Mouse (Mus musculus): ENCODE results near the gene Hs3st1. TPM values are rescaled to one million over a fixed set of nuclear protein-coding genes. Genes with fewer than 3 reads are reported as not detected.

The Hs3st1 gene
- polyA plus RNA-seq, 1 experiment from 2014 or later = 9.8 TPM

DNA sequence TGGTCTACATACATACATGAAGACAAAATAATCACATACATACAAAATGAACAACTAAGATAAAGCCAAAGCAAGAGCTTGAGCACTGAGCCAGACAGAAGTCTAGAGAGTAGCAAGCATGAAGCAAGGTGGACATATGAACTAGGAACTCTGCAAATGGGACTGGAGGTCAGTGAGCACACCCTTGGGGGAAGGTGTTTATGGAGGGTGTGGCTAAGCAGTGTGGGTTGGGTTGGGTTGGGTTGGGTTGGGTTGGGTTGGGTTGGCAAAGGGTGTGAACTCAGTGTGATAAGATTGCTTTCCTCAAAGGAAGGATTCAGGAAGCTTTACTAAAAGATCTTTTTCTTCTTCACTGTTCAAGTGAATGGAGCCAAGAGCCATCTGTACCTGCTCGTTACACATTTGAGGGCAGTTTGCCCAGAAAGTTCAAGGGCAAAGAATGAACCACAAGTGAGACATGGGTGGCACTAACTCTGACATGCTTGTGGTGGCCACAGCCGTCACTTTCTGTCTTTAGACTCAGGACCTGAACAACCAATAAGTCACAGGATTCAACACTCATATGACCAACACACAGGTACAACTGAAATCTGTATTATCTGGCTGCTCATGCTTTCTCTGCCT is 137.8 kb downstream of the Hs3st1 start:
- ATAC-seq (ENCODE audit: low FRiP score) = no peak
- no peaks in the 10 kb centered on the region for H3K36me3 ChIP-seq (ENCODE audit: control insufficient read depth, insufficient read depth, low read length)

DNA sequence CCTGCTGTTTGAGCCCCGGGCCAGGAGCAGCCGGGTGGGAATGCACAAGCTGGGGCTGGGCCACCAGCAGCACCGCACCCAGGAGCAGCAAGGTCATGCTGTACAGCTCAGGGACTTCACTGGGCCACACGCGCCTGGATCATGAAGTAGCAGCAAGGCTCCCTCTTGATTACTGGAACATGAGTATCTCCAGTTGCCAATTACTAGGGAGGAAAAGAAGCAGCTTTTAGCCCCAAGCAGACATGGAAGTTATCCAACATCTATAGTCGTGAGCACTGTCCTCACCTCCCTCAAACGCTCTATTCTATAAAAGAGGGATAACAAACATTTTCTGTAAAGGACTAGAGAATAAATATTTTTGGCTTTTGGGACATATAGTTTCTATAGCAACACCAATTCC is 140.1 kb downstream of the Hs3st1 start:
- no peak for ATAC-seq (ENCODE audit: low FRiP score)
- H3K4me1 ChIP-seq (replicated peaks; ENCODE audit: control insufficient read depth, insufficient read depth, low read length) = no peaks in the 10 kb centered on the region
- H3K36me3 ChIP-seq (ENCODE audit: control insufficient read depth, insufficient read depth, low read length) = no peaks in the 10 kb centered on the region
- no peak overlapping the region for H3K9ac ChIP-seq (ENCODE audit: low read depth, low read length)
- H3K27me3 ChIP-seq (ENCODE audit: control insufficient read depth, insufficient read depth, low read length) = no peaks in the 10 kb centered on the region
- H3K4me2 ChIP-seq (replicated peaks; ENCODE audit: low read depth, low read length) = no peak overlapping the region
- H3K27ac ChIP-seq (ENCODE audit: low read depth, low read length) = no peak overlapping the region
- H3K9me3 ChIP-seq (ENCODE audit: control insufficient read depth, low read length) = no peaks in the 10 kb centered on the region
- DNase-seq (ENCODE audit: low spot score) = no peak
- 89% methylated on average over 7 of the region's 7 CpGs for WGBS
- H3K4me3 ChIP-seq (ENCODE audit: low read depth, low read length) = no peak overlapping the region

More for the DNA sequence above, 137.8 kb downstream of the Hs3st1 start:
- H3K9ac ChIP-seq (ENCODE audit: low read depth, low read length) = no peak overlapping the region
- H3K4me3 ChIP-seq (ENCODE audit: low read depth, low read length) = no peak overlapping the region
- H3K27ac ChIP-seq (ENCODE audit: low read depth, low read length) = no peak overlapping the region
- no peaks in the 10 kb centered on the region for H3K27me3 ChIP-seq (ENCODE audit: control insufficient read depth, insufficient read depth, low read length)
- no peaks in the 10 kb centered on the region for H3K4me1 ChIP-seq (replicated peaks; ENCODE audit: control insufficient read depth, insufficient read depth, low read length)
- DNase-seq (ENCODE audit: low spot score) = no peak
- H3K9me3 ChIP-seq (ENCODE audit: control insufficient read depth, low read length) = no peaks in the 10 kb centered on the region
- no peak overlapping the region for H3K4me2 ChIP-seq (replicated peaks; ENCODE audit: low read depth, low read length)
- WGBS = 91% methylated on average over 2 of the region's 2 CpGs

DNA sequence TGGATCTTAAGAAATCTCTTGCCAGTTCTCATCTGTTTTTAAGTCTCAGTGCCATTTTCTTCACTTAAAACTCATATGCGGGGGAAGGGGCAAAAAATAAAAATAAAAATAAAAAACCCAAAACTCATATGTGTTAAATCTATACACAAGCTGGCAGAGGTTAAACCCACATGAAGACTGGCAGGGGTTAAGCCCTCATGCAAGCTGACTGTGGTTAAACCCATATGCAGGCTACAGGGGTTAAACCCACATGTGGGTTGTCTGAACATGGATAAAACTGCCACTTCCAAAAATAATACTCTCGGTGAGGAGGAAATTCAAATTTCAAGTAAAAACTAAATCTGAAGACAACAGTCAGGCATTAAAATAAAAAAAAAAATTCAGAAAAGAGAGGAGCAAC is 141.7 kb downstream of the Hs3st1 start:
- H3K4me1 ChIP-seq (replicated peaks; ENCODE audit: control insufficient read depth, insufficient read depth, low read length) = no peaks in the 10 kb centered on the region
- ATAC-seq (ENCODE audit: low FRiP score) = no peak
- H3K4me3 ChIP-seq (ENCODE audit: low read depth, low read length) = no peak overlapping the region
- H3K36me3 ChIP-seq (ENCODE audit: control insufficient read depth, insufficient read depth, low read length) = no peaks in the 10 kb centered on the region
- H3K27me3 ChIP-seq (ENCODE audit: control insufficient read depth, insufficient read depth, low read length) = no peaks in the 10 kb centered on the region
- H3K9ac ChIP-seq (ENCODE audit: low read depth, low read length) = no peak overlapping the region
- H3K9me3 ChIP-seq (ENCODE audit: control insufficient read depth, low read length) = no peaks in the 10 kb centered on the region
- no peak for DNase-seq (ENCODE audit: low spot score)
- H3K4me2 ChIP-seq (replicated peaks; ENCODE audit: low read depth, low read length) = no peak overlapping the region
- H3K27ac ChIP-seq (ENCODE audit: low read depth, low read length) = no peak overlapping the region
- WGBS = 83% methylated on average over 2 of the region's 2 CpGs

DNA sequence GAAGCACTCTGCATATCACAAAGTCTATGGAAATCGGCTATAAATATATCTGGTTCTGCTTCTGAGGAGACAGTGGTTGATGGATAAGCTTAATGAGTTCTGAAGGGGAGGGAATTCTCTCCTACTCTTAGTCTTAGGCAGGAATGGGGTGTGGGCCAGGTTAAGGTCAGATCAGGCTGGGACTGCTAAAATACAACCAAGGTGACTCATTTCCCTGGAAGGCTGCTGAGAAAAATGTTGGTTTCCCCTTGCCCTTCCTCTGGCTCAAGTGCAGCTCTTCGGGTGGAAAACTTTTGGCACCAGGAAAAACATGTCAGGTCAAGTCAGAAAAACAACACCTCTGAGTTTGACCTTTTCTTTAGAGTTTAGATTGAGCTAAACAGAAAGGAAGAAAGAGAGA is 143.0 kb downstream of the Hs3st1 start:
- Histone ChIP-seq H3K4me2 (replicated peaks; ENCODE audit: low read depth, low read length) (no peak overlapping the region), H3K4me3 (ENCODE audit: low read depth, low read length) (no peak overlapping the region), H3K9me3 (ENCODE audit: control insufficient read depth, low read length) (no peaks in the 10 kb centered on the region), H3K36me3 (ENCODE audit: control insufficient read depth, insufficient read depth, low read length) (no peaks in the 10 kb centered on the region), H3K27me3 (ENCODE audit: control insufficient read depth, insufficient read depth, low read length) (no peaks in the 10 kb centered on the region), H3K4me1 (replicated peaks; ENCODE audit: control insufficient read depth, insufficient read depth, low read length) (no peaks in the 10 kb centered on the region), H3K27ac (ENCODE audit: low read depth, low read length) (no peak overlapping the region), H3K9ac (ENCODE audit: low read depth, low read length) (no peak overlapping the region)
- ATAC-seq (ENCODE audit: low FRiP score) (no peak), DNase-seq (ENCODE audit: low spot score) (no peak)
- 77% methylated on average over 2 of the region's 2 CpGs for WGBS

DNA sequence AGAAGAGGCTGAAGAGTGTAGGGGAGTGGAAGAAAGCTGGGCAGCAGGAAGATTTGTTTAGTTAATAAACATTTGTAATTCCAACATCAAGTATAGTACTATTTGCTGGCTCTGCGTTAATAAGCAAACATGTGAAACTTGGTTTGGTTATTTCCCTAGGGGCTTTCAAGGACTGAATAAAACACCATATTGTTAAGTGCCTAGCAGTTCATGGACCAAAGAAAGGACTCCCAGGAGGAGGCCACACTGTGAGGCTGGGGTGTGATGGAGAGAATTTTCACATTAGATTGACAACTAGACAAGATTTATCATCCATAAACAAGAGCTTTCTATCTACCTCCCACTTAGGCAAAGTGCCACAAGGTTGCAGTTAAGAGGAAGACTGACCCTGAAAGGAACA is 147.0 kb downstream of the Hs3st1 start:
- no peak for ATAC-seq (ENCODE audit: low FRiP score)
- Histone ChIP-seq H3K4me1 (replicated peaks; ENCODE audit: control insufficient read depth, insufficient read depth, low read length) (no peaks in the 10 kb centered on the region), H3K9me3 (ENCODE audit: control insufficient read depth, low read length) (no peaks in the 10 kb centered on the region), H3K4me2 (replicated peaks; ENCODE audit: low read depth, low read length) (no peak overlapping the region), H3K9ac (ENCODE audit: low read depth, low read length) (no peak overlapping the region), H3K27me3 (ENCODE audit: control insufficient read depth, insufficient read depth, low read length) (no peaks in the 10 kb centered on the region), H3K27ac (ENCODE audit: low read depth, low read length) (no peak overlapping the region), H3K4me3 (ENCODE audit: low read depth, low read length) (no peak overlapping the region), H3K36me3 (ENCODE audit: control insufficient read depth, insufficient read depth, low read length) (no peaks in the 10 kb centered on the region)
- no peak for DNase-seq (ENCODE audit: low spot score)
- WGBS = 90% methylated on average over 1 of the region's 1 CpGs

DNA sequence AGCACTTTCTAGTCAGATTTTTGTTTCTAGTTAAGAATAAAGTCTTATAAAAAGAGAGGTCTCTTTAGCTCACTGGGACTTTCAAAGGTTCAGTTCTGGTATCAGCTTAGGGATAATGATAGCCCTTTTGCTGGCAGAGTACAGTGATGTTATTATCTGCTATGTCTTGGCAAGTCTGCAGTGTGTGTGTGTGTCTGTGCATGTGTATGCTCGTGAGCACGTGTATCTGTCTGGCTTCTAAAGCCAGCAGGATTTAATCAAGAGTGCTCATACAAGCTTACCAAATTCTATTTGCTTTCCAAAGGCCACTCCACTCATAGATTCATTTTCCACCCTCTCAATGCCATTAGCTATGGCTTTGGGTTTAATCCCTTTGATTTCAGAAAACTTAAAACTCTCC is 160.5 kb downstream of the Hs3st1 start:
- no peak for ATAC-seq (ENCODE audit: low FRiP score)
- H3K9me3 ChIP-seq (ENCODE audit: control insufficient read depth, low read length) = no peaks in the 10 kb centered on the region
- H3K27me3 ChIP-seq (ENCODE audit: control insufficient read depth, insufficient read depth, low read length) = no peaks in the 10 kb centered on the region
- no peak overlapping the region for H3K27ac ChIP-seq (ENCODE audit: low read depth, low read length)
- H3K36me3 ChIP-seq (ENCODE audit: control insufficient read depth, insufficient read depth, low read length) = no peaks in the 10 kb centered on the region
- no peaks in the 10 kb centered on the region for H3K4me1 ChIP-seq (replicated peaks; ENCODE audit: control insufficient read depth, insufficient read depth, low read length)
- H3K4me3 ChIP-seq (ENCODE audit: low read depth, low read length) = no peak overlapping the region
- no peak overlapping the region for H3K9ac ChIP-seq (ENCODE audit: low read depth, low read length)
- H3K4me2 ChIP-seq (replicated peaks; ENCODE audit: low read depth, low read length) = no peak overlapping the region
- whole genome bisulfite sequencing = 85% methylated on average over 2 of the region's 2 CpGs
- DNase-seq (ENCODE audit: low spot score) = no peak
